Mouse (Mus musculus) intestine, postnatal 0 days (tissue): ENCODE data around the gene Etnk2. TPM values are rescaled to one million over a fixed set of nuclear protein-coding genes. Genes with fewer than 3 reads are reported as not detected.

Experiments used
- ATAC-seq: fragments of 200-750 bp; cut with Nextera tagmentation; 2 replicates; pipeline ENCODE4 v1.8.0; 2017; ENCODE audit warnings: mild to moderate bottlenecking, moderate TSS enrichment, moderate library complexity
- H3K27ac ChIP-seq: fragments of 300-500 bp; sonication (generic); 2 replicates; pipeline ENCODE4 v1.5.1; 2014; ENCODE audit warnings: mild to moderate bottlenecking, low read depth, low read length, moderate library complexity
- H3K27me3 ChIP-seq: fragments of 300-500 bp; sonication (generic); replicated peaks from 2 replicates; pipeline ENCODE4 v1.6.1; 2014; ENCODE audit warnings: low read length, mixed read lengths; ENCODE audit not compliant: control insufficient read depth, insufficient read depth
- H3K36me3 ChIP-seq: fragments of 300-500 bp; sonication (generic); 2 replicates; pipeline ENCODE4 v1.6.1; 2014; ENCODE audit warnings: mild to moderate bottlenecking, moderate library complexity; ENCODE audit not compliant: control insufficient read depth, insufficient read depth
- H3K4me1 ChIP-seq: fragments of 300-500 bp; sonication (generic); replicated peaks from 2 replicates; pipeline ENCODE4 v1.6.1; 2014; ENCODE audit warnings: antibody characterized with exemption, low read length, mixed read lengths; ENCODE audit not compliant: control insufficient read depth, insufficient read depth
- H3K4me2 ChIP-seq: fragments of 300-500 bp; sonication (generic); replicated peaks from 2 replicates; pipeline ENCODE4 v1.6.1; 2014; ENCODE audit warnings: low read depth, mild to moderate bottlenecking, moderate library complexity
- H3K4me3 ChIP-seq: fragments of 300-500 bp; sonication (generic); 2 replicates; pipeline ENCODE4 v1.5.1; 2014; ENCODE audit warnings: low read depth, low read length
- H3K9ac ChIP-seq: fragments of 300-500 bp; sonication (generic); 2 replicates; pipeline ENCODE4 v1.6.1; 2014; ENCODE audit warnings: mild to moderate bottlenecking, low read depth, low read length
- H3K9me3 ChIP-seq: fragments of 300-500 bp; sonication (generic); 2 replicates; pipeline ENCODE4 v1.6.1; 2016; ENCODE audit warnings: mixed run types; ENCODE audit not compliant: control insufficient read depth
- CTCF ChIP-seq: sonication (generic); IDR thresholded peaks from 2 replicates; pipeline ENCODE4 v1.5.1; 2016; ENCODE audit warnings: low read depth, mild to moderate bottlenecking, control low read depth, antibody characterized with exemption, moderate library complexity
- WGBS: fragments of 180-500 bp; shearing (Covaris S2); extraction: QIAGEN DNeasy Blood & Tissue Kit; methylation state at CpG from one replicate; pipeline ENCODE4 v1.1.7; 2014; 5-methylcytosine and 5-hydroxymethylcytosine counted together
- polyA plus RNA-seq: library from polyadenylated mRNA; unstranded; fragments of >200 nt; fragmentation: Nextera tagmentation; extraction: Ambion mirVana; gene quantifications from 2 replicates; pipeline ENCODE4 v1.2.1, GENCODE M21; 2015

The Etnk2 gene
- polyA plus RNA-seq, 1 experiment from 2014 or later = 6.0 TPM

DNA sequence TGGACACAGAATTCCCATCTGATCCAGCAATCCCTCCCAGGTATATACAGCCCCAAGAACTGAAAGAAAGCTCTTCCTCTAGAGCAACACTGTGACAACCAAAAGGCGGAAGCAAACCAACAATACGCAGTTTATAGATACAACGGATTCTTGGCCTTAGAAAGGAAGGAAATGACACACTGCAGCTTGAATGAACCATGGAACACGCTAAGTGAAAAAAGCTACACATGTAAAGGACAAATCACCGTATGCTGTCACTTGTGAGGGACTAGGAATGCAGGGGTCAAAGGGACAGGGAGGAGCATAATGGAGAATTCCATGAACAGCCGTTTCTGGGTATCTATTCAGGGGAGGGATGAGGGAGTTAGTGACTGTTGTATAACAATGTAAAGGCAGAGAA is 44.1 kb downstream of the Etnk2 start:
- no peak for ATAC-seq
- Histone ChIP-seq H3K4me1 (no peaks in the 10 kb centered on the region; the same call in 1 of the 2 replicates), H3K4me3 (no peak overlapping the region), H3K27ac (no peak overlapping the region), H3K36me3 (peaks cover 5% of the 10 kb centered on the region; the same call in 1 of the 2 replicates), H3K4me2 (no peak overlapping the region), H3K9me3 (no peaks in the 10 kb centered on the region), H3K9ac (no peak overlapping the region), H3K27me3 (no peaks in the 10 kb centered on the region)
- no peak for TF ChIP-seq CTCF
- 67% methylated on average over 6 of the region's 6 CpGs for WGBS

DNA sequence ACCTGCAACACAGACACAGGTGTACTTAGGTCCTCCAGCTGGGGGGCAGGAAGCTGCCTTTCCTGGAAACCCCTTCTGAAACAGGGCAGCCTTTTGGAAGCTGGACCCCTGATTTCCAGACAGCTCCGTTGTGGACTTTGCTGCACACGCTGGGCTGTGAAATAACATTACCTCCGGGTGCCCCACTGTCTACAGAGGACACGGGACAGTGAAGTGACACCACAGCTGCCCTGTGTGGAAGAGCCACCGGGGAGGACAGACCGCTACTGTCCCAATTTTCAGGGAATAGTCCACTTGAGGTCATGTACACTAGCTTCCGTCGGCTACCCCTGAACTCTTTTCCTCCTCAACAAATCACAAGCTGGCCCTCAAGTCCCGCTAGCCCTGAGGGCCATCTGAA is 44.9 kb downstream of the Etnk2 start:
- Histone ChIP-seq H3K9me3 (no peaks in the 10 kb centered on the region), H3K36me3 (peaks cover 5% of the 10 kb centered on the region; the same call in 1 of the 2 replicates), H3K4me3 (no peak overlapping the region), H3K27me3 (no peaks in the 10 kb centered on the region), H3K27ac (no peak overlapping the region), H3K9ac (no peak overlapping the region), H3K4me2 (no peak overlapping the region), H3K4me1 (peaks cover 9% of the 10 kb centered on the region; the same call in 1 of the 2 replicates)
- no peak for ATAC-seq
- TF ChIP-seq CTCF = no peak
- 70% methylated on average over 9 of the region's 9 CpGs for WGBS

- no peak for TF ChIP-seq CTCF
- peaks cover 11% of the 10 kb centered on the region for H3K4me1 ChIP-seq
- H3K4me3 ChIP-seq = no peak overlapping the region
- no peak overlapping the region; the same call in 1 of the 2 replicates for H3K27ac ChIP-seq
- no peaks in the 10 kb centered on the region for H3K27me3 ChIP-seq
- WGBS = 46% methylated on average over 6 of the region's 6 CpGs
- no peak overlapping the region for H3K4me2 ChIP-seq
- peaks cover 5% of the 10 kb centered on the region; the same call in 1 of the 2 replicates for H3K36me3 ChIP-seq
- no peak for ATAC-seq
- H3K9me3 ChIP-seq = no peaks in the 10 kb centered on the region
- no peak overlapping the region for H3K9ac ChIP-seq
Observed at GRCm38 (mm10) chr1:133408880-133409516, 45.6 kb downstream of the Etnk2 start.

GRCm38 (mm10) chr1:133409786-133410185 is 46.4 kb downstream of the Etnk2 start:
- no peaks in the 10 kb centered on the region for H3K9me3 ChIP-seq
- TF ChIP-seq CTCF = no peak
- no peak overlapping the region for H3K4me2 ChIP-seq
- H3K27ac ChIP-seq = no peak overlapping the region
- WGBS = 60% methylated on average over 9 of the region's 9 CpGs
- no peak overlapping the region for H3K9ac ChIP-seq
- H3K36me3 ChIP-seq = peaks cover 5% of the 10 kb centered on the region; the same call in 1 of the 2 replicates
- H3K4me3 ChIP-seq = no peak overlapping the region
- H3K4me1 ChIP-seq = peaks cover 17% of the 10 kb centered on the region
- no peak for ATAC-seq
- no peaks in the 10 kb centered on the region for H3K27me3 ChIP-seq

GRCm38 (mm10) chr1:133411506-133412147 is 48.3 kb downstream of the Etnk2 start:
- Histone ChIP-seq H3K9me3 (no peaks in the 10 kb centered on the region), H3K4me1 (peaks cover 23% of the 10 kb centered on the region), H3K9ac (no peak overlapping the region), H3K27ac (no peak overlapping the region; the same call in 1 of the 2 replicates), H3K4me2 (no peak overlapping the region), H3K4me3 (no peak overlapping the region), H3K27me3 (no peaks in the 10 kb centered on the region), H3K36me3 (no peaks in the 10 kb centered on the region; the same call in 1 of the 2 replicates)
- no peak for TF ChIP-seq CTCF
- no peak for ATAC-seq
- WGBS = 82% methylated on average over 8 of the region's 8 CpGs

- Histone ChIP-seq H3K4me1 (peaks cover 32% of the 10 kb centered on the region), H3K9me3 (no peaks in the 10 kb centered on the region), H3K4me3 (no peak overlapping the region), H3K27ac (peak overlapping the region; percentile 51), H3K36me3 (no peaks in the 10 kb centered on the region; the same call in 1 of the 2 replicates), H3K4me2 (no peak overlapping the region), H3K27me3 (no peaks in the 10 kb centered on the region), H3K9ac (no peak overlapping the region)
- 38% methylated on average over 9 of the region's 9 CpGs for WGBS
- 0 out of 2 replicates have a peak, but pooled peaks have one; percentile 6 for ATAC-seq
- no peak for TF ChIP-seq CTCF
Observed at GRCm38 (mm10) chr1:133412941-133413340, 49.6 kb downstream of the Etnk2 start.
